Comparison of ENCODE assay signal across 8 mouse cellular contexts in genomic region chr3:58636406-58637295, GRCm38 (mm10). TPM values are rescaled to one million over a fixed set of nuclear protein-coding genes. Genes with fewer than 3 reads are reported as not detected.
DNase-seq lines count a peak whose midpoint lies in the region; ATAC-seq and TF ChIP-seq lines count a peak whose summit lies in the region.

Erich6 (minus strand) TSS chr3:58637207.

- peak; percentile 89 for ATAC-seq in forebrain, embryonic 11.5 days (replicated peaks; ENCODE audit: low FRiP score)

- no peaks in the 10 kb centered on the region for H3K27me3 ChIP-seq in forebrain, embryonic 11.5 days (ENCODE audit: control insufficient read depth, insufficient read depth, low read length)
- H3K27me3 ChIP-seq in hindbrain, embryonic 10.5 days (ENCODE audit: insufficient read depth, poor library complexity, severe bottlenecking), result no peaks in the 10 kb centered on the region
- H3K27me3 ChIP-seq in thymus, adult 2 months (ENCODE audit: control insufficient read depth, insufficient read depth, low read length), result no peaks in the 10 kb centered on the region

- no peaks in the 10 kb centered on the region for H3K4me1 ChIP-seq in ES-E14 (ENCODE audit: control insufficient read depth in 2 of 2, insufficient read depth in 2 of 2, low read length in 2 of 2, poor library complexity in 1 of 2)
- no peaks in the 10 kb centered on the region; the same call in 1 of the 2 replicates for H3K4me1 ChIP-seq in bone marrow macrophage, adult 2 months (ENCODE audit: control insufficient read depth, insufficient read depth, low read length)
- no peaks in the 10 kb centered on the region for H3K4me1 ChIP-seq in forebrain, embryonic 11.5 days (replicated peaks; ENCODE audit: control insufficient read depth, insufficient read depth, low read length)
- peaks cover 15% of the 10 kb centered on the region for H3K4me1 ChIP-seq in hindbrain, embryonic 10.5 days (replicated peaks)
- no peaks in the 10 kb centered on the region for H3K4me1 ChIP-seq in thymus, adult 2 months (replicated peaks; ENCODE audit: control insufficient read depth, insufficient read depth, low read length)

- no peaks in the 10 kb centered on the region for H3K36me3 ChIP-seq in ES-E14 (ENCODE audit: control insufficient read depth, insufficient read depth, low read length, poor library complexity, severe bottlenecking)
- H3K36me3 ChIP-seq in forebrain, embryonic 11.5 days (ENCODE audit: control insufficient read depth, insufficient read depth, low read length), result no peaks in the 10 kb centered on the region
- H3K36me3 ChIP-seq in hindbrain, embryonic 10.5 days, result no peaks in the 10 kb centered on the region
- H3K36me3 ChIP-seq in thymus, adult 2 months (ENCODE audit: control insufficient read depth, insufficient read depth, low read length), result no peaks in the 10 kb centered on the region

- under 1% methylated on average over 34 of the region's 34 CpGs for WGBS in forebrain, embryonic 11.5 days
- under 1% methylated on average over 34 of the region's 34 CpGs for WGBS in hindbrain, embryonic 10.5 days
- WGBS in thymus, adult 2 months, result 2% methylated on average over 34 of the region's 34 CpGs

- peak; percentile 20 for DNase-seq in ES-E14 (ENCODE audit: low read depth, low spot score)
- DNase-seq in forebrain, embryonic 11.5 days (ENCODE audit: low spot score), result peak; percentile 75
- peak; percentile 76 for DNase-seq in hindbrain, embryonic 10.5 days (ENCODE audit: low spot score)
- peak; percentile 14 to 30 for DNase-seq in left cerebral cortex, adult 2 months (ENCODE audit: extremely low spot score in 1 of 2, low spot score in 2 of 2)
- peak; percentile 21 to 28 for DNase-seq in lung, postnatal 4 days
- peak; percentile 25 for DNase-seq in retina, postnatal 7 days (ENCODE audit: low read depth, low spot score)
- no peak for DNase-seq in thymus, adult 2 months

- TF ChIP-seq CTCF in bone marrow macrophage, adult 2 months (IDR thresholded peaks at IDR 0.05; ENCODE audit: low read depth, low read length), result no peak
- TF ChIP-seq CTCF in left cerebral cortex, adult 2 months (IDR thresholded peaks at IDR 0.05), result no peak
- TF ChIP-seq CTCF in thymus, adult 2 months (IDR thresholded peaks at IDR 0.05; ENCODE audit: borderline replicate concordance, control insufficient read depth, extremely low read depth, insufficient read depth, low read length, poor library complexity), result no peak

- TF ChIP-seq POLR2A in bone marrow macrophage, adult 2 months (IDR thresholded peaks at IDR 0.05; ENCODE audit: borderline replicate concordance, low read depth, low read length), result no peak
- TF ChIP-seq POLR2A in thymus, adult 2 months (IDR thresholded peaks at IDR 0.05; ENCODE audit: control insufficient read depth, extremely low read depth, insufficient read depth, low read length, poor library complexity), result no peak

- no peak within 1 kb of the TSS for H3K27ac ChIP-seq in ES-E14 (ENCODE audit: insufficient read depth, low read depth, low read length, poor library complexity, severe bottlenecking)
- H3K27ac ChIP-seq in bone marrow macrophage, adult 2 months (ENCODE audit: insufficient read depth, low read depth, low read length), result no peak within 1 kb of the TSS
- H3K27ac ChIP-seq in forebrain, embryonic 11.5 days (ENCODE audit: low read depth, low read length), result no peak within 1 kb of the TSS
- peak within 1 kb of the TSS; percentile 86 for H3K27ac ChIP-seq in hindbrain, embryonic 10.5 days
- peak within 1 kb of the TSS; percentile 2; the same call in 1 of the 2 replicates for H3K27ac ChIP-seq in left cerebral cortex, adult 2 months
- no peak within 1 kb of the TSS for H3K27ac ChIP-seq in thymus, adult 2 months (ENCODE audit: control insufficient read depth, insufficient read depth, low read length)

- peak within 1 kb of the TSS; percentile 62 to 75 for H3K4me3 ChIP-seq in ES-E14 (ENCODE audit: insufficient read depth in 1 of 2, low read depth in 1 of 2, low read length in 2 of 2, poor library complexity in 1 of 2, severe bottlenecking in 1 of 2)
- H3K4me3 ChIP-seq in bone marrow macrophage, adult 2 months (ENCODE audit: insufficient read depth, low read length), result peak within 1 kb of the TSS; percentile 55
- peak within 1 kb of the TSS; percentile 50 for H3K4me3 ChIP-seq in forebrain, embryonic 11.5 days (ENCODE audit: low read depth, low read length)
- peak within 1 kb of the TSS; percentile 67 for H3K4me3 ChIP-seq in hindbrain, embryonic 10.5 days
- peak within 1 kb of the TSS; percentile 65 for H3K4me3 ChIP-seq in left cerebral cortex, adult 2 months
- no peak within 1 kb of the TSS for H3K4me3 ChIP-seq in thymus, adult 2 months (ENCODE audit: control insufficient read depth, insufficient read depth, low read length)

- H3K9me3 ChIP-seq in ES-E14 (ENCODE audit: control insufficient read depth, insufficient read depth, low read depth, low read length), result no peaks in the 10 kb centered on the region
- no peaks in the 10 kb centered on the region for H3K9me3 ChIP-seq in forebrain, embryonic 11.5 days (ENCODE audit: control insufficient read depth, low read length)
- no peaks in the 10 kb centered on the region; the same call in 1 of the 2 replicates for H3K9me3 ChIP-seq in hindbrain, embryonic 10.5 days

- peak within 1 kb of the TSS; percentile 94 for H3K4me2 ChIP-seq in forebrain, embryonic 11.5 days (ENCODE audit: low read depth, low read length, severe bottlenecking)

- in situ Hi-C loops in ES-E14 (cut with MboI; ENCODE audit: low sequenced_read_pairs in 2 of 2, unreplicated experiment in 2 of 2), result no loop called here

- intact Hi-C loops in left cerebral cortex, adult 2 months (cut with DNase I), result no loop called here

- H3K9ac ChIP-seq in ES-E14 (ENCODE audit: insufficient read depth, low read depth, low read length, poor library complexity, severe bottlenecking), result peak within 1 kb of the TSS; percentile 36
- peak within 1 kb of the TSS; percentile 68 for H3K9ac ChIP-seq in forebrain, embryonic 11.5 days (ENCODE audit: low read length)

TF ChIP-seq in ES-E14, 5 proteins besides CTCF, POLR2A, EP300 and RAD21:
- TF ChIP-seq MAFK (IDR thresholded peaks at IDR 0.05; ENCODE audit: insufficient read depth, low read depth, low read length), result no peak
- TF ChIP-seq CHD2 (IDR thresholded peaks at IDR 0.05; ENCODE audit: low read depth, low read length), result no peak
- TF ChIP-seq HCFC1 (IDR thresholded peaks at IDR 0.05; ENCODE audit: borderline replicate concordance, insufficient read depth, low read length), result no peak
- TF ChIP-seq ZC3H11A (IDR thresholded peaks at IDR 0.05; ENCODE audit: borderline replicate concordance, low read depth, low read length), result no peak
- TF ChIP-seq ZNF384 (IDR thresholded peaks at IDR 0.05; ENCODE audit: low read depth, low read length), result no peak

RNA-seq across cellular contexts. Expression of gene Erich6, which starts in this region (rescaled TPM):
- not detected in 2 replicates for total RNA-seq in ES-E14 (2012; rRNA removed)
- not detected in 2 replicates for polyA plus RNA-seq in bone marrow macrophage, adult 2 months (2012; ENCODE audit: insufficient read depth, insufficient read length, missing spikeins)
- polyA plus RNA-seq in forebrain, embryonic 11.5 days (2014; fragmentation: Nextera tagmentation; extraction: Ambion mirVana), result not detected in 2 replicates
- polyA plus RNA-seq in hindbrain, embryonic 10.5 days (2016; fragmentation: Nextera tagmentation; extraction: Ambion mirVana), result 0.07 TPM in 1 of 2 replicates, not detected in the other
- total RNA-seq in left cerebral cortex, adult 2 months (2021), result 1 to 10 TPM; 1.4 to 1.7 TPM
- polyA plus RNA-seq in thymus, adult 2 months (2012; rRNA removed), result not detected in 2 replicates

Comparison
In these comparisons a context has a peak if more than half of its experiments do, and no peak if none do; other contexts are left out.
1. Peak in DNase-seq, H3K4me3 ChIP-seq and H3K9ac ChIP-seq in ES-E14; RNA of the gene not detected or under 1 TPM.
2. Peak in DNase-seq, ATAC-seq, H3K4me3 ChIP-seq, H3K9ac ChIP-seq and H3K4me2 ChIP-seq in forebrain, embryonic 11.5 days; RNA of the gene not detected or under 1 TPM.
3. Peak in DNase-seq, H3K4me3 ChIP-seq and H3K27ac ChIP-seq in hindbrain, embryonic 10.5 days; RNA of the gene not detected or under 1 TPM.